Mouse (Mus musculus): Measurements from ENCODE around the gene Vps13c.
A peak's percentile ranks its signal among the peaks of the same experiment; 100 is the strongest.

Vps13c gene

DNA sequence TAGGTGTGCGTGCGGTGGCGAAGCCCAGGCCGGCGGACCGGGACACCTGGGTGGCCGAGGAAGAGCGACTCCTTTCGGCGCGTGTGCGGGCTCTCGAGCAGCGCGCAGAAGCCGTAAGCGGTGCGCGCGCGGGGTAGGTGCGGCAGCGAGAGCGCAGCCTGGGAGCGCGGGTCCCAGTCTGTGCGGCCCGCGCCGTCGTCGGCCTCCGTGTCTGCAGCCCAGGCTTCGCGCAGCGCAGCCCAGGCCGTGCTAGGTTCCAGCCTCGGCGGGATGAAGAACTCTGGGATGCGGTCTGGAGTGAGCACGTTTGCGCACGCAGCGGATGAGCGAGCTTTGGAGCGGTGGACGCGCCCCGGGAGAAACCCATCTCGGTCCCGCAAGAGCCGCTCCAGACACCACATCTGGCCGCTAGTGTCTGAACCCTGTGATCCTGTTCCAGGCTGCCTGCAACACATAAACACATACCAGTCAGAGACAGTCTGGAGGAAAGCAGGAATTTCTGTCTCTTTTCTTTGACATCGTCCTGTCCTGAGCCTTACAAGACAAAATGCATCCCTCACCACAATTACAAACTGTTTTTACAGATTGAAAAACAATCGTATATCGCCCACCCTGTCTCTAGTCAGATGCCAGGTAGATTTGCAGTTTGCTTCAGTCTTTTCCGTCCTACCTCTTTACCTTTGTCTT, 8.7 kb upstream of the Vps13c start:
- DNase-seq, result peak; percentile 12 to 51

DNA sequence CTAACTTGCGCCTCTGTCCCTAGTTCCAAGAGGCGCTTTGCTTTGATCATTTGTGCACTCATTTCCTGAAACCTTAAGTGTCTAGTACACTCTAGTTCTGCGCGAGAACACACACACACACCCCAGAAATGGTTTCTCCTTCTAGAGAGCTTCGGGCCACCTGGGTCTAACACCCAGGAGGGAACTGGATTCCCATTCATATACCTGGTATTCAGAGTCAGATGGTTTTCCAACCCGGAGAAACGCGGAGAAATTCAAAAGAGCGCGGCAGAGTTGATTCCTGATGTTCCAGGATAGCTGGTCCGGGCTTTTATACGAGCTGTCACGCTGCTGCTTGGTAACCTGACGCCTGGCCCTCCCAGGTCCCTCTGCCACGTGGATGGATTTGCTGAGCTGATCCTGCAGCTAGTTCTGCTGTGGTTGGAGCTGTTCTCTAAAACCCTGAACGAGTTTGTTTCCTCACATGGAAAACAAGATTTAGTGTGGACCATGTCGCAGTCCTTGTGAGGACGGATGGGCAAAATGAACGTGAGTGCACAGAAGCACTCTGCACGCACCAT, 8.1 kb upstream of the Vps13c start, which contains the start of gene C2cd4a:
Gene C2cd4a (minus strand): TSS at position 285 of the 560 bp plus-strand sequence.
- peak; percentile 22 to 44 for DNase-seq

DNA sequence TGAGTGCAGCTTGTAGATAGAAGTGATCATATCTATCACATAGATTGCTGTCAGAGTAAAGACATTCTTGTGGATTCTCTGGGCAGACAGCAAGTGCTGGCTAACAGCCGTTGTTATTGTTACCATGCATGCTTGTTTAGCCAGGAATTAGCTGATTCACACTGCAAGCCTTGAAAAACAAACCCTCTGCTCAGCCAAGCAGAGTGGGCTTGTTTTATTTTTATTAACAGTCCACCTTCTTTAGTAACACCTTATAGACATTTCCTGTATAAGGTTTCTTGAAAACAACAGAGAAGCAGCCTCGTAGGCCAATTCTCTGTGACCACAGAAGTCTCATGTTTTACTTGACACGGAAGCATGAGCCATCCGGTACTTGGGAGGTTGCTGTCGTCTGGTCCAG, 5.7 kb upstream of the Vps13c start:
- DNase-seq, result no peak

DNA sequence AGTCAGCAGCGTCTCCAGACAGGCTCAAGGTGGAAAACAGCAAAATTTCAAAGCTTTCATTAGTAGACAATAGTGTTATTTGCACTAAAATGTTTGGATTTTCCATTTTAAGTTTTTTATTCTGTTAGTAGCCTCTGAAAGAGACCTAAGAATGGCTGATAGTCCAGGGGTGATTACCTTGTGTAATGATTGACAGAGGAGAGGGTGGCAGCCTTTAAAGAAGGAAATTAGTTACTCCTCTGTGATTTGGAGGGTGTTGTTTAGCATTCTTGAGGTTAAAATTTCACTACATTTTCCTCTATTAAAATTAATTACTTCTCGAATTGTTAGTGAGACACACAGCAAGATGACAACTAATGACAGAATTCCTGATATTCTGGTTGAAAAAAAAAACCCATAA, 2.9 kb upstream of the Vps13c start:
- DNase-seq, result no peak

DNA sequence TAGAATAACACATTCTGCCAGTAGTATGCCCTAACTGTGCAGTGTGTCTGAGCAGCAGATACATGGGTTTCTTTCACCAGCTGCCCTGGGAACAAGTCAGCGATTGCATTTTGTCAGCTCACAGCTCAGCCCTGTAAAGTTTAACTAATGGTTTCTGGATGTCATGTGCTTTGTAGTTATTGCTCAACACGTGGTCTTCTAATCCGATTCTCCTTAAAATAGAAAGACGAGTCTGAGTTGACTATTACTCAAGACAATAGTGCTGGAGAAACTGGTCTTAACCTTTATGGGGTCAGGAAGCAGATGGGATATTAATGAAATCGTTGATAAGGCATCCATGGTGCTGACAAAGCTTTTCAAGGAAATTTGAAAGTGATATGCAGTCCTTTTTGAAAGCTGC, 2.6 kb downstream of the Vps13c start:
- DNase-seq, result peak; percentile 27 to 53

DNA sequence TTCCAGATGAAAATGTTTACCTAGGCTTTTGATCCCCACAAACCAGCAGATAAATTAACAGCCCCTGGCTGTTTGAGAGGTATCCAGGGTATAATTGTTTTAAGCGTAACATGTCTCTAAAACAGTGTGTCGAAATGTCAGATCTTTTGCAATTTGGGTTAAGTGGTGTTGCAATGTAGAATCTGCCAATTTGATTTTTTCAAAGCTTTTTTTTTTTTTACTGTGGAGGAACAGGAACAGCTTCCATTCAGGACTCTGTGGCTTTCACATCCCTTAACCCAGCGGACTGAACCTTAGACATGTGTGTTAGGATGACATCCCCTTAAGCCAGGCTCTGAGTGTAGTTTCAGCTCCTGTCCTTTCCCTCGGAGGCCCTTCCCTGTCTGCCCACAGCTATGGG, 4.8 kb downstream of the Vps13c start:
- peak in 1 of 2 experiments; percentile 17 for DNase-seq

DNA sequence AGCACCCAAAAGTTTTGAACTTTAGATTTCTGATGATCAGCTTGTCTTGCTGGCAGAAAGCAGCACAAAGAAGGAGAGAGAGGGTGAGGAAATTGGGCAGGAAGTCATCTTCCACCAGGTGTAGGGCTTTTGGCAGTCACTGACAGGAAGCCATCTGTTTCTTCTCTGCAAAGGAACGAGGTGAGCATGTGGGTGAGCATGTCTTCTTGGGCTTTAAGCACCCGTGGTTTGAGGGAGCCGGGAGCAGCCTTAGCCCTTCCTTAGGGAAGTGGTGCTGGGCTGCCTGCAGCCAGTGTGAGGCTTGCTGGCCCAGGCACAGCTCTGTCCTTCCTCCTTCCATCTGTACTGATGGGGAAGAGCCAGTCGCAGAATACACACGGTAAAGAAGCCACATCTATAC, 5.5 kb downstream of the Vps13c start:
- no peak for DNase-seq

DNA sequence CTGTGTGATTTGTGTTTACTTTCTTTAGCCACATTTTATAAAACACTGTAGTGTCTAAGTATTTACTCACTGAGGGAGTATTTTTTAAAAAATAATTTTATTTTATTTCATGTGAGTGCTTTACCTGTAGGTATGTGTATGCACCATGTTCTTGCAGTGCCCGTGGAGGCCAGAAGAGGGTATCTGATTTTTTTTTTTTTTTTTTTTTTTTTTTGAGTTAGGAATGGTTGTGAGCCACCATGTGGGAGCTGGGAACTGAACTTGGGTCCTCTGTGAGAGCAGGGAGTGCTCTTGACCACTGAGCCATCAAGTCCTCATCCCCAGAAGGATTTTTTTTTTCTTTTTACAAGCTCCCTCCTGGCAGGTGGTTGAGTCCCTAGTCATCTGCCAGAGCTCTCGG, 5.9 kb downstream of the Vps13c start:
- no peak for DNase-seq

DNA sequence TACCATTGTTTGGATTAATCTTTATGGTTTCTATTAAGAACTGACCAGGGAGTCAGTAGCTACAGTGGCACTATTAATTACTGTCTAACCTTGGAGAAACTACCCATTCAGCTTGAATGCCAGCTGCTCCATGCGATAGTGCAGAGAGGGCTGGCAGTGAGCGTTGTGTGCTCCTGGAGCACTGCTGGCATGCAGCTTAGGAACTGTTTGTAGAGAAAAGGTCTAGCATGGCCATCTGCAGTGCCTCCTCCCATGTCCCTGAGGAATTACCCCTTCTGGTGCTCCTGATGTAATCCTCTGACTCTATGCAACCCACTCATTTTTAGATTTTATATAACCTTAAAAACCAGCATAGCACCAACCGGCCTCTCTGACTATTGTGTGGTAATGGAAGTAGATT, 7.4 kb downstream of the Vps13c start:
- no peak for DNase-seq

DNA sequence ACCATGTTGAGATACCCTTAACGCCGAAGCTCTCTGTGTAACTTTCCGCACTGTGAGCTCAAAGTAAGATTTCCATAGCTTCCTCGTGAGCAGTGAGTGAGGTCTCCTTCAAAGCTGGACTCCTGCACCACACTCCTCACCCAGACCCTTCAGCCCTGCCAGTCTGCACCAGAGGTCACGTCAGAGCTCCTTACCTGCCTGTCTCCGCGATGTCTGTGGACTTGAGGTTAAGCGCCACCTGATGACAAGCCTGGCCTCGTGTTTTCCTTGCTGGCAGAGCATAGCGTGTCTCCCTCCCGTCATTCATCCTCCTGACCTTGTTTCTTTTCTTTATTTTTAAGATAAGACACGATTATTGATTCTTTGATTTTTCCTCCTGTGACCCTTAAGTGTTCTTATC, 9.2 kb downstream of the Vps13c start:
- DNase-seq, result no peak

DNA sequence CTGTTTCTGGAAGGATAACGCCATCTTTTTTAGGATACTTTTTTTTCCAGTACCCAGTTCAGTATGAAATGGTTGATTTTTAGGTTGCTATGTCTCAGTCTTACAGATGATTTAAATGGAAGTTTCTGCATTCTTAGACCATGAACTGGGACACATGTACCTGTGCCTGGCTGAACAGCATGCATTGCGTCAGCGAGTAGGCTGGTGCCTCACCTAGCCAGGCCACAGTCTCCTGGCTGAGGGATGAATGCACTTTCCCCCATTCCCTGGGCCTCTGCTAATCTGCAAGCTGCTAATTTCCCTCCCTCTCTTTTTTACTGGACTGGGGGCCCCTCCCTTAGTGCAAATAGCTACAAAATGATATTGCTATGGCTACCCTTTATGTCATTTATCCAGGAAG, 9.7 kb downstream of the Vps13c start:
- DNase-seq, result no peak

DNA sequence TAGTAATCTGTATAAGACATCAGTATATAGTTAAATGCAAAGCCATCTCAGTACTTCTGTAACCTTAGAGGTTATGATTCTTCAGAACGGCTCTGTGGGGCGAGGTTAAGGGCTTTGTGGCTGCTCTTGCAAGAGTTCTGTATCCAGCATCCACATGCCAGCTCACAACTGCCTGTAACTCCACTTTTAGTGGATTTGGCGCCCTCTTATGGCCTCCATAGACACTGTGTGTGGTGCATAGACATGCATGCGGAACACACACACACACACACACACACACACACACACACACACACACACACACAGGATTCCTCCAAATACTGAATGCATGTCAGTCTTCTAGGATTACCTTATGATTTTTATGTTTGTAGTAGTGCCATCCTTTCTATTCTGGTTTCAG, 11.0 kb downstream of the Vps13c start:
- peak in 1 of 2 experiments; percentile 39 for DNase-seq

DNA sequence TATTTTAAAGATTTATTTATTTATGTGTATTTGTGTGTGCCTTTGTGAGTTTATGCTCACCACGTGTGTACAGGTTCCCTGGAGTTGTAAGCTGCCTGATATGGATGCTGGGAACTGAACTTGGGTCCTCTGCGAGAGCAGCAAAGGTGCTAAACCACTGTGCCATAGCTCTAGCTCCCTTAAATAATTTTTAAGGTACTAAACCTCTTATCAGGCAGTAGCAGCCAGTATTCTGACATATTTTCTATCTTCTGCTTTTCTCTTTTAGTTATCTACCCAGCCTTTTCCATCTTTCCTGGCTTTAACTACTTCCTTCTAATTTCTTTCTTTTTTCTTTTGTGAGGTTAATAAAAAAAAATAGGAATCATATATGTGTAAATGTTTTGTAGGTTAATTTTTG, 20.1 kb downstream of the Vps13c start:
- no peak for DNase-seq

DNA sequence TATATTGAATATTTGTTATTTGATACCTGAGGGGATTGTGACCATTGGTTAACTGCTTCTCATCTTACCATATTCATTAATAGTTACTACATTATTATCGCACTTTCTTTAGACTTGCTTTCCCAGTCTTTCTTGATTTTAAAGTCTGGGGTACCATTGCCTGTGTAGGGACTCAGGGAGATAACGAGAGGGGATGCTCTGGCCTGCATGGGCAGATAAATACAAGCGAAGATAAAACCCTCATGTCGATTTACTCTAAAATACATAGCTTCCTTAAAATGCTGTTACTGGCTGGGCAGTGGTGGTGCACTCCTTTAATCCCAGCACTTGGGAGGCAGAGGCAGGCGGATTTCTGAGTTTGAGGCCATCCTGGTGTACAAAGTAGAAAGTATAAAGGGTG, 23.1 kb downstream of the Vps13c start:
- DNase-seq, result no peak

DNA sequence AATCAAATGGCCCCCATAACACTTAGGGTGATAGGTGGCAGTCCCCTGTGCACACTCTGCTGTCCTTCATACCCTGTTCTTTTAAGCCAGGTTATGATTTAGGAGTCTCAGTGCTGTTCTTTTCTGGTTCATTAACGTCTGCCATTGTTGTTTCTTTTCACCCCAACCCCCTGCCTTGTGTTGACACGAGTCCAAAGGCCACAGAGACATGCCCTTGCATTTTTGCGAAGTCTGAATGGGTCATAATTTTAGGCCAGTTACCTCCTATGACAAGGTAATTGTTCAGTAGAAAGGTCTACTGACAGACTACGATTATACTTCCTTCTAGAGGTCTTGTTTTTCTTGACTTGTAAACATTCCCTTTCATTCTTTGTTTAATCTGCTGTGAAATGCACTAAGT, 23.8 kb downstream of the Vps13c start:
- no peak for DNase-seq

DNA sequence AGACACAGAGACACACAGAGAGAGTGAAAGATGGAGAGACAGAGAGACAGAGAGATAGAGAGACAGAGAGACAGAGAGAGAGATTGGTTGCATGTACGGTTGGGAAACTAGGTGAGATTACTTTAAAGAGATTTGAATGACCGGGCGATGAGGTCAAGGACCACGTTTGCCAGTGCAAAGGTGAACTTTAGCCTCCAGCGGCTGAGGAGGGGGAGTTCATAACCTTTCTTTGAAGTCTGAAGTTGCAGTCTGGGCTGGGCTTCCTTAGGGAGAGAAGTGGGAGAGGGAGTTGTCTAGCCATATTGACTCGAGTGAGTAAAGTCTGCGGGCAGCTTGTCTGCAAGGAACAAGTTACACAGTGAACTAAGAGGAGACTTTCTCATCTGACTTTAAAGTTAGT, 25.2 kb downstream of the Vps13c start:
- DNase-seq, result no peak

DNA sequence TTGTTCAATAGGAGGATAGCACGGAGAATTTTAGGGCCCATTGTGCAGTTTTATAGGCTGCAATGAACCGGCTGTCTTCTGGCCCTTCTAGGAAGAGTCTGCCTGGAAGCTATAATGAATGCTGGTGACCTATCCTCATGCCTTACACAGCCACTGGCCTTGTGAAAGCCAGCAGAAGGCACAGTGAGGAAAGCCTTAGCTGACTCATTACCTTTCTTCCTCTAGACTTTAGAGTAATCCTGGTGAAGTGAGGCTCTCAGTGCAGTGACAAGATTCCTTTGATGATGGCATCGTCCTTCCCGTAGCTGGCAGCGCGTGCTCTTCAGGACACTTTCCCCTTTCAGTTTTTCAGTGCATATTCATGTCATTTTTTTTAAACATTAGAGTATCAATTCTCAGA, 27.2 kb downstream of the Vps13c start:
- no peak for DNase-seq

DNA sequence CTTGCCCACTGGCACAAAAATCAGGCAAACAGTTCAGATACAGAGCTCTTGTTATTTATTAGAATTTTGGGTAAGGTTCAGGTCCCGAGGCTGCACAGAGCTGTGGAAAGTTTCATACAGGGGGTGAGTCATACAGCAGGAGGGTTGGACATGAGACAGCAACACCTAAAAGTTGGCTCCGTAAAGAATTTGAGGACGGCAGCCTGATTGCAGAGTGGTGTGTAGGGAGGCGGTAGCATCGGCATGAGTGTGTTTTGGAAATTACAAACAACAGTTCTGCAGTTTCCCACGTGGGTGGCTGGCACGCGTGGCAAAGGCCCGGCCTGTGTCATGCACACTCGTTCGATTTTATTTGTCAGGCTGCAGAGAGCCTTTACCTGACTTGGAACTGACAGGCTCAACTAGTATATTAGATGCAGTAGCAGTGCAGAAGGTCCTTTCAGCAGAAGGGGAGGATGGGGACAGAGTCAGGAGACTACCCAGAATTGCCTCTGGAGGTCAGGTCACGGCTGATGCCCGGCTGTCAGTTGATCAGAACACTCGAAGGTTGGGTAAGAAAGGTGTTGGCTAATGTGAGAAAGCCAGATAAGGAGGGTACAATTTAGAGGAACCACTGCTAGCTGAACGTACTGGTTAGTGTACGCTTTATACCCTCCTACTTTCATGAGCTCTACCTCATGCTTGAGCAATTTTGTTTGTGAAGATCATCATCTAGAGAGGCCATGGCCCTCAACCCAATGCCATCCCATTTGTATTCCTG, 29.7 kb downstream of the Vps13c start:
- DNase-seq, result no peak

DNA sequence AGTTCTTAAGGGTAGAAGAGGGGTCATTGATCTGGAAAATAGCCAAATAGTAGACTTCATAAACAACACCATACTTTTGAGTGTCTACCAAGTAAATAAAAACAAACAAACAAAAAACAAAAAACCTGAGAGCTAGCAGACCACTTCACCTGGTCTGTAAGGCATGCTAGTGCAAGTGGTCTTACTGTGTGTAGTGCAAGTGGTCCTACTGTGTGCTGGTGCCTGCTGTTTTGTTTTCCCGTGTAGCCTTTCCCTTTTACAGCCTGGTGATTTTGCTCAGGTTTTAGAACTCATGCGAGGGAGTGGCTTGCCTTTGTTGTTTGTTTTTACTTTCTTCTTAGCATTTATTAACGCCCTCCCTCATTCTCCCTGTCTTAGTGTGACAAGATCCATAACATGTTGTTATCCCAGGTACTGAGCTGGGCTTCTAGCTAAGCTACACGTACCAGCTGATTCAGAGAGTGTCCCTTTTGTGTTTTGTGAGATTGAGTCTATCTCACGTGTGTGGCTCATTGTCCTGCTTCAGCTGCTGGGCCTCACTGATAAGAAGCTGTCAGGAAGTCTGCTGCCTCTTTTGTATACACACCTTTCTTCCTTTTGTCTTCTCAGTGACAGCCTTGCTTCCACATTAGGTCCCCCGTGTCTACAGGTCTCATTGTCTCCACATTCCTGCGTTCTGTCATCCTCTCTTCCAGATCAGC, 34.5 kb downstream of the Vps13c start:
- DNase-seq, result no peak

DNA sequence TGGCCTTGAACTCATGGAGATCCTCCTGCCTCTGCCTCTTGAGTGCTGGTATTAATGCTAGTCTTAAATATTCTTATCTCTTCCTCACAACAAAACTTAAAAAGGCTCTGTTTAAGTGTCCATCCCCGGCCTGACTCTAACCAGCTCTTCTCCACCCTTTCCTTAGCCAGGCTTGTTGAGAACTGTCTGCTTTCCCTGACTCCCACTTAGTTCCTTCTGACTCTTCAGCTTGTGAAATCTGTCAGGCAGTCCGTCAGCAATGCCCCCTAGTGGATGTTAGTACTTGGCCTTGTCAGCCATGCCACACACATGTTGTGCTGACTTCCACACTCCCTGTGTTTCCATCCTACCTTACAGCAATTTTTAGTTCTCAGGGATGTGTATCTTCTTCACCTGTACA, 35.1 kb downstream of the Vps13c start:
- DNase-seq, result peak; percentile 33 to 58

DNA sequence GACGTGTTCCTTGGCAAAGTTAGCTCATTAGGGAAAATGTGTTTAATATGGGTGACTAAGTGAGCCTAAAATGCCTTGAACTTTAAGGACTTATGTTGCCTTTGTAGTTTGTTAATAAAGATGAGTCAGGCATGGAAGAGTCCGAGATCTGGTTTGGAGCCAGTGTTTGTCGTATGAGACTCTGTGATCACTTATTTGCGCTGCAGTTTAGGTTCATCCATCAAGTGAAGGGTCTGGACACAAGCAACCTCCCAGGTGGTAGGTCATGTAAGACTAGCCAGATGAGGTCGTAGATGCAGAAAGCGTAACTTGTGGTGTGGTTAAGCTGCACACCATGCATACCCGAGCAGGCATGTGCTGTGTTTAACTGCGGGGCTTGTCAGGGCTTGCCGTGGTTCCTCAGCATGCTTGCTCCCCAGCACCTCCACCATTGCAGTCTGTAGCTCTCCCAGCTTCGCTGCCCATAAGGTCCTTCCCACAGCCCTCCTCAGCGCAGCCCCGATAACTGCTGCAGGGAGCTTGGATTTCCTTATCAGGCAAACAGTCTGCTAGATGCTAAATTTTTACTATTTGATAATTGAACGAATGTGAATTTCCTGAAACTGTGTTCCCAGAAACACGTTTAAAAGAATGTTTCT, 37.0 kb downstream of the Vps13c start:
- DNase-seq, result no peak

DNA sequence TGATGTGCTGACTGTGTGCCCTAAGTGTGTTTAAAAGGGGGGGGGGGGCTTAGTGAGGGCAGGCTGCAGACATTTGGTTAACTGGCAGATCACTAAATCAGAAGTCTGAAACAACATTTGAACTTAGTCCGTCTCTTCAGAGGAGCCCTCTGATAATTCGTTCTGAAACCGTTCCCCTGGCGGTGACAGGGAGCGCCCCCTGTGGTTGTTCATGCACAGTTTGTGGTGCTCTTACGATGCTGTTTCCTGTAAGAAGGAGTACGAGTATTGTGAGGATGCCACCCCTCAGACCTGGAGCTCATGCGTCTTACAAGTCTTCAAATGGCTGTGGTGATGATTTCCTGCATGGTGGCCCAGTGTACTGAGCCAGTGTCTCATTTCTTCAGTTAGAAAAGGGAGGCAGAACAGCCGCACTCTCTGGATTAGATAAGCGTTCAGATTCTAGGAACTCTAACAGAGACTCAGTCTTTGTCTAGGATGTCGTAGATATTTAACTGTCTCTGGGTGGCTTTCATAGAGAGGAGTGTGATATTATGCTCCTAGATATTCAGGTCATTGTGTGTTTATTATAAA, 38.1 kb downstream of the Vps13c start:
- DNase-seq, result no peak

Data from lung, postnatal 4 days (tissue).